Comparison of ENCODE assay signal across 1 mouse cellular context in genomic region chr1:39842218-39843007, GRCm38 (mm10).
TF ChIP-seq lines count a peak whose summit lies in the region.

No protein-coding gene starts in this region.

TF ChIP-seq in MEL, 35 proteins besides CTCF, POLR2A, EP300 and RAD21:
- no peak for TF ChIP-seq CHD1 (IDR thresholded peaks at IDR 0.05; ENCODE audit: low read depth, low read length)
- no peak for TF ChIP-seq ZKSCAN1 (IDR thresholded peaks at IDR 0.05; ENCODE audit: low read depth, low read length)
- no peak for TF ChIP-seq HCFC1 (IDR thresholded peaks at IDR 0.05; ENCODE audit: low read depth, low read length)
- TF ChIP-seq JUND (IDR thresholded peaks at IDR 0.05; ENCODE audit: low read depth, low read length): no peak
- no peak for TF ChIP-seq E2F4 (IDR thresholded peaks at IDR 0.05; ENCODE audit: borderline replicate concordance, low read depth, low read length)
- TF ChIP-seq TCF12 (IDR thresholded peaks at IDR 0.05; ENCODE audit: low read depth, low read length): no peak
- TF ChIP-seq GATA1 (IDR thresholded peaks at IDR 0.05; ENCODE audit: low read depth, low read length): no peak
- no peak for TF ChIP-seq POLR2AphosphoS2 (IDR thresholded peaks at IDR 0.05; ENCODE audit: low read length)
- no peak for TF ChIP-seq MAFK (IDR thresholded peaks at IDR 0.05; ENCODE audit: borderline replicate concordance, low read depth, low read length)
- TF ChIP-seq UBTF (IDR thresholded peaks at IDR 0.05; ENCODE audit: borderline replicate concordance, insufficient read depth, low read depth, low read length): no peak
